Mouse (Mus musculus): ENCODE measurements around the gene Speer4c. TPM values are rescaled to one million over a fixed set of nuclear protein-coding genes. Genes with fewer than 3 reads are reported as not detected.
"Not testable (repeated sequence)": the region's sequence is repeated elsewhere in the genome, so short reads cannot be mapped to it uniquely, and the experiment has no call there.

The Speer4c gene
- not detected in 2 replicates for polyA plus RNA-seq (2011; ENCODE audit: insufficient read depth, insufficient read length, low read depth, missing spikeins)

DNA sequence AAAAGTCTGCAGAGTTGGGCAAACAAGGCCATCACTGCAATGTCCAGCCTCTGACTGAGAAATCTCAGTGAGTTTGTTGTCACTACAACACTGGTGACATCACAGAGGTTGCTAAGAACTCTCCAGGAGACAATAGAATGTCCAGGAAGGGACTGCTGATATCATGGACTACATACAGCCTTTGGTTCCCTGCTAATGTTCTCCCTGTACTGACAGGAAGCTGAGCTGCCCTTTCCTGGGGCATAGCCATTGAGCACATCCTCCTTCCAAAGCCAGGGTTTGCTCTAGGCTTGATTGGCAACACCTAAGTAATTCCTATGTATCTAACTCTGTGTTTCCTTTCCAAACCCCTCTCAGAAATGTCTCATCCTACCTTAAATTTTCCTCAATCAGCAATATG lies at the start of gene Speer4c:
Speer4c (minus strand) TSS at position 101 of the 400 bp plus-strand sequence.
- not testable (repeated sequence) for H3K36me3 ChIP-seq (ENCODE audit: control insufficient read depth, insufficient read depth, low read length, poor library complexity, severe bottlenecking); H3K9ac ChIP-seq (ENCODE audit: low read depth, poor library complexity, severe bottlenecking); H3K27me3 ChIP-seq (ENCODE audit: control insufficient read depth, insufficient read depth, low read length, poor library complexity, severe bottlenecking); H3K4me1 ChIP-seq (ENCODE audit: control insufficient read depth, insufficient read depth, low read length); H3K27ac ChIP-seq (ENCODE audit: insufficient read depth, low read length); H3K9me3 ChIP-seq (replicated peaks; ENCODE audit: control insufficient read depth, insufficient read depth, low read length, poor library complexity, severe bottlenecking); H3K4me3 ChIP-seq (ENCODE audit: low read depth, low read length)

DNA sequence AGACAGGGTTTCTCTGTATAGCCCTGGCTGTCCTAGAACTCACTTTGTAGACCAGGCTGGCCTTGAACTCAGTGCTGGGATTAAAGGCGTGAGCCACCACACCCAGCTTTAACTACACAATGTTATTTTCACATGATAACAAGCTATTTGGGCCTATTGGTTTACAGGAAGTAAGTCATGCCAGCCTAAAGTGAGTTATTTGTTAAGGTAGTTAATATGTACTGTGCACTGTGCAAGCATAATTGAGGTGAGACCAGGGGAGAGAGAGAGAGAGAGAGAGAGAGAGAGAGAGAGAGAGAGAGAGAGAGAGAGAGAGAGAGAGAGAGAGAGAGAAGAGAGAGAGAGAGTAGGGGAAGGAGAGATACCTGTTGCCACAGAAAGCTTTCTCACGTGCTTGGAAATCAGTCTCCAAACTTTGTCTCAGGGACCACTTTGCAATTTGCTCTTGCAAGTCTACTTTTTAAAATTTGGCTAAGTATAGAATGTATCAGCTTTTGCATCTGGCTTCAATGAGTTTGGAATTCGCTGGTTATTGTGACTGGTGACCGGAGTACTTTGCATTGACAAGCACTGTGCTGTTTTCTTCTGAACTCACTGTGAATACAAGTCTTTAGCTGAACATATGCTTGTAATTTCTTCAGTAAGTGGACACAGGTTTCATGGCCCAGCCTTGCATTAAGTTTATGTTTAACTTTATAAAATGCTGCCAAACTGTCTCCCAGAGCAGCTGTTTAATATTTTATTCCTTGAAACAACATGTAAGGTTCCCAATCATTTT lies 33.6 kb upstream of the Speer4c start:
- H3K36me3 ChIP-seq (ENCODE audit: control insufficient read depth, insufficient read depth, low read length, poor library complexity, severe bottlenecking): no peaks in the 10 kb centered on the region
- no peak overlapping the region for H3K4me3 ChIP-seq (ENCODE audit: low read depth, low read length)
- H3K4me1 ChIP-seq (ENCODE audit: control insufficient read depth, insufficient read depth, low read length): no peaks in the 10 kb centered on the region
- peaks cover 10% of the 10 kb centered on the region for H3K9me3 ChIP-seq (replicated peaks; ENCODE audit: control insufficient read depth, insufficient read depth, low read length, poor library complexity, severe bottlenecking)
- H3K27ac ChIP-seq (ENCODE audit: insufficient read depth, low read length): no peak overlapping the region
- no peak overlapping the region for H3K9ac ChIP-seq (ENCODE audit: low read depth, poor library complexity, severe bottlenecking)
- TF ChIP-seq POLR2A (IDR thresholded peaks at IDR 0.05; ENCODE audit: insufficient read depth, low read length) (no peak), EP300 (IDR thresholded peaks at IDR 0.05; ENCODE audit: insufficient read depth, low read depth, low read length) (no peak), CTCF (IDR thresholded peaks at IDR 0.05; ENCODE audit: low read depth, low read length) (no peak)
- no peaks in the 10 kb centered on the region for H3K27me3 ChIP-seq (ENCODE audit: control insufficient read depth, insufficient read depth, low read length, poor library complexity, severe bottlenecking)

DNA sequence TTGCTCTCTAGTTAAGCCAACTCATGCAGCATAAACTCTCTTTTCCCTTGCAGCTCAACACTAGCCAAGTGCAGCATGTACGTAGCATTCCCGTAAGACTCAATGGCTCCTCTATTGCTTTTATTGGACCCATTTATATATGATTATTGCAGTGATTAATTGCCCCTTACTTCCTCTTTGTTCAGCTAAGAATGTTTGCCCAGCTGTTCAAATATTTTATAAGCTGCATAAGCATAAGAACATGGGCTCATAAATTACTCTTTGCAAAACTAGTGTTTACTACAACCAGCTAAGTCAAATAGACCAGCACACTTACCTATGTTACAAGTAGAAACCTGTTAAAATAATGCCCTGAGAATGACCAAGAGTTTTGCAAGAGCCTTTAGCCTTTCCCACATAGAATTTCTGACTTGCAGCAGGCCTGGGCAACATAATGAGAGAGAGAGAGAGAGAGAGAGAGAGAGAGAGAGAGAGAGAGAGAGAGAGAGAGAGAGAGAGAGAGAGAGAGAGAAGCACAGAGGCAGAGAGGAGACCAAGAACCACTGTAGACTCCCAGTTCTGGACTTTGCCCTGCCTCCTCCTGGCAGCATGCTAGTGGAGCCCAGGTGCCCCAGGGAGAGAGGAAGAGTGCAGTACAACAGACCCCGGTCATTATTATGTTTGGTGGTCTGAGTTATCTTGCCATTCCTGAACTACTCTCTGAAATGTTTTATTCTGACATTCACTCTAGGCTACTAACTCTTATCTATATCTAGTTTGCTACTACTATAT lies 20.2 kb upstream of the Speer4c start:
- H3K36me3 ChIP-seq (ENCODE audit: control insufficient read depth, insufficient read depth, low read length, poor library complexity, severe bottlenecking): no peaks in the 10 kb centered on the region
- no peak overlapping the region for H3K9ac ChIP-seq (ENCODE audit: low read depth, poor library complexity, severe bottlenecking)
- no peak overlapping the region for H3K4me3 ChIP-seq (ENCODE audit: low read depth, low read length)
- no peaks in the 10 kb centered on the region for H3K27me3 ChIP-seq (ENCODE audit: control insufficient read depth, insufficient read depth, low read length, poor library complexity, severe bottlenecking)
- H3K4me1 ChIP-seq (ENCODE audit: control insufficient read depth, insufficient read depth, low read length): no peaks in the 10 kb centered on the region
- no peak overlapping the region for H3K27ac ChIP-seq (ENCODE audit: insufficient read depth, low read length)
- H3K9me3 ChIP-seq (replicated peaks; ENCODE audit: control insufficient read depth, insufficient read depth, low read length, poor library complexity, severe bottlenecking): no peaks in the 10 kb centered on the region
- no peak for TF ChIP-seq CTCF (IDR thresholded peaks at IDR 0.05; ENCODE audit: low read depth, low read length)
- TF ChIP-seq EP300 (IDR thresholded peaks at IDR 0.05; ENCODE audit: insufficient read depth, low read depth, low read length): no peak
- no peak for TF ChIP-seq POLR2A (IDR thresholded peaks at IDR 0.05; ENCODE audit: insufficient read depth, low read length)

DNA sequence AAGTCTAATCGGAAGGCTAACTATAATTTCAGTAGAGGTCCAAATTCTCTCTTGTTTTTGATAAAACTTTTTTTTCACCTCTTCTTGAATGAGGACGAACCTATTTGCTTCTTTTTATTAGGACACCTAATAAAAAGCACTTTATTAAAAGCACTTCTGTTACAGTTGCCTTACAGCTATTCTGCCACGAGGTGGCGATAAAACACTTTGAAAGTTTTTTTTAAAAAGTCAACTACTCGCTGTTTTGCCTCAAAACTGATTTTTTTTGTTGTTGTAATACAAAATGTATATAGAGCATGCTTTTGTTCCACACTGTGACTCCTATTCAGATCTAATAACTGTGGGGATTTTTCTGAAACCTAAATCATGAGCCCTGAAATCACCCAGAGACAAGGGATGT lies 11.2 kb downstream of the Speer4c start:
- not testable (repeated sequence) for H3K27ac ChIP-seq (ENCODE audit: insufficient read depth, low read length); H3K36me3 ChIP-seq (ENCODE audit: control insufficient read depth, insufficient read depth, low read length, poor library complexity, severe bottlenecking); H3K4me1 ChIP-seq (ENCODE audit: control insufficient read depth, insufficient read depth, low read length); H3K9me3 ChIP-seq (replicated peaks; ENCODE audit: control insufficient read depth, insufficient read depth, low read length, poor library complexity, severe bottlenecking); H3K9ac ChIP-seq (ENCODE audit: low read depth, poor library complexity, severe bottlenecking); H3K27me3 ChIP-seq (ENCODE audit: control insufficient read depth, insufficient read depth, low read length, poor library complexity, severe bottlenecking); H3K4me3 ChIP-seq (ENCODE audit: low read depth, low read length)

DNA sequence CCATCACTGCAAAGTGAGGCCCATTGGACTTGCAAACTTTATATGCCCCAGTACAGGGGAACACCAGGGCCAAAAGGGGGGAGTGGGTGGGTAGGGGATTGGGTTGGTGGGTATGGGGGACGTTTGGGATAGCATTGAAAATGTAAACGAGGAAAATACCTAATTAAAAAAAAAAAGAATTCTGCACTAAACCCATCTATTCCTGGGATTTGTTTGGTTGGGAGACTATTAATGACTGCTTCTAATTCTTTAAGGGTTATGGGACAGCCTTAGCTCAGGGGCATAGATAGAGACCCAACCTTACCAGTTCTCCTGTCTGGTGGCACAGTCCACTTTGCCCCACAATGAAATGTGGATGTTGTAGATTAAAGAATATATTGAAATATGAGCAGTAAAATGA lies 16.4 kb downstream of the Speer4c start:
- H3K27me3 ChIP-seq (ENCODE audit: control insufficient read depth, insufficient read depth, low read length, poor library complexity, severe bottlenecking); H3K9ac ChIP-seq (ENCODE audit: low read depth, poor library complexity, severe bottlenecking): not testable (repeated sequence)

DNA sequence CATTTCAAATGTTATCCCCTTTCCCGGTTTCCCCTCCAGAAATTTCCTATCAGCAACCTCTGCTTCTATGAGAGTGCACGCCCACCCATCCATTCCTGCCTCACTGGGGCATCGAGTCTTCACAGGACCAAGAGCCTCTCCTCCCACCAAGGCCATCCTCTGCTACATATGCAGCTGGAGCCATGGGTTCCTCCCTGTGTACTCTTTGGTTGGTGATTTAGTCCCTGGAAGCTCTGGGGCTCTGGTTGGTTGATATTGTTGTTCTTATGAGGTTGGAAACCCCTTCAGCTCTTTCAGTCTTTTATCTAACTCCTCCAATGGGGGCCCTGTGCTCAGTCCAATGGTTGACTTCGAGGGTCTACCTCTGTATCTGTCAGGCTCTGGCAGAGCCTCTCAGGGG lies 22.2 kb downstream of the Speer4c start:
- H3K4me3 ChIP-seq (ENCODE audit: low read depth, low read length); H3K27ac ChIP-seq (ENCODE audit: insufficient read depth, low read length); H3K4me1 ChIP-seq (ENCODE audit: control insufficient read depth, insufficient read depth, low read length); H3K36me3 ChIP-seq (ENCODE audit: control insufficient read depth, insufficient read depth, low read length, poor library complexity, severe bottlenecking); H3K9ac ChIP-seq (ENCODE audit: low read depth, poor library complexity, severe bottlenecking); H3K27me3 ChIP-seq (ENCODE audit: control insufficient read depth, insufficient read depth, low read length, poor library complexity, severe bottlenecking); H3K9me3 ChIP-seq (replicated peaks; ENCODE audit: control insufficient read depth, insufficient read depth, low read length, poor library complexity, severe bottlenecking): not testable (repeated sequence)

More for the DNA sequence above, 16.4 kb downstream of the Speer4c start:
- not testable (repeated sequence) for H3K27ac ChIP-seq (ENCODE audit: insufficient read depth, low read length); H3K9me3 ChIP-seq (replicated peaks; ENCODE audit: control insufficient read depth, insufficient read depth, low read length, poor library complexity, severe bottlenecking); H3K4me1 ChIP-seq (ENCODE audit: control insufficient read depth, insufficient read depth, low read length); H3K4me3 ChIP-seq (ENCODE audit: low read depth, low read length); H3K36me3 ChIP-seq (ENCODE audit: control insufficient read depth, insufficient read depth, low read length, poor library complexity, severe bottlenecking)

DNA sequence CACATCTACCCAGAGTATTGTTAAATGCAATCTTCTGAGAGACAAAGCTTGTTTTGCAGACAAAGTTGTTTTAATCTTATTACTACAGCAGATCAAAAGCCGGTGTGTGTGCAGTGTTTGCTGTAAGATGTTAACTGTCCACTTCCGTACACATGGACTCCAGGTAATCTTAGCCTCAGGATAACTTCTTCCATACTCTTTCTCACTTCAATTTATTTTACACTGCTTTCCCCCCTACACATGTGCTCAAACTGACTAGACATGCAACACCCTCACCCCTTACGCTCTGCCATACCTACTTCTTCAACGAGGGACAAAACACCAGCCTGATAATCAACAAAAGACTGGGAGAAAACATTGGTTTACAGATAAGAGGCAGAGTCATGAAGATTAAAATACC lies 23.2 kb downstream of the Speer4c start:
- H3K36me3 ChIP-seq (ENCODE audit: control insufficient read depth, insufficient read depth, low read length, poor library complexity, severe bottlenecking); H3K9ac ChIP-seq (ENCODE audit: low read depth, poor library complexity, severe bottlenecking); H3K4me3 ChIP-seq (ENCODE audit: low read depth, low read length); H3K27me3 ChIP-seq (ENCODE audit: control insufficient read depth, insufficient read depth, low read length, poor library complexity, severe bottlenecking); H3K27ac ChIP-seq (ENCODE audit: insufficient read depth, low read length); H3K4me1 ChIP-seq (ENCODE audit: control insufficient read depth, insufficient read depth, low read length): not testable (repeated sequence)
- peaks cover 12% of the 10 kb centered on the region for H3K9me3 ChIP-seq (replicated peaks; ENCODE audit: control insufficient read depth, insufficient read depth, low read length, poor library complexity, severe bottlenecking)

DNA sequence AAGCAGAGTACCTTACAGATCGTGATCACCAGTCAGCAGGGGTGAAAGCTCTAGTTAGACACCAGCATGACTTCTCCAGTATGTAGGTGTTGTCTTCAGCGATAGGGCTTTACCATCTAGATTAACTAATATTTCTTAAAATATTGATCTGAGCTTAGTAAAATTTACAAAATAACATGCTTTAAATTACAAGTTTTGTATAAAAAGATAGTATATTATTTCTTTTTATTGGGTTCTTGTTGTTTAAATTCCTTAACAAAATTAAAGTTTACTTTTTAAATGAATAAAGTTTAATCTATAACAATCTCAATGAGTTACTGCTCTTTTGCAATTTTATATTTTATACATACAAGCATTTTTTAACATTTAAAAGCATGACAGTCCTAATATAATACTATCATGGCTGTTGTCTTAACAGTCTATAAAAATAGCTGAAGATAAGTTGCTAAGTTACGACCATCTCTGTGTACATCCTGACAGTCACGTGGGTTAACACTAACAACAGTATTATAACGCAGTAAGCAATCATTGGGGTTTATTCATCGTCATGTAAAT lies 24.3 kb downstream of the Speer4c start:
- H3K9ac ChIP-seq (ENCODE audit: low read depth, poor library complexity, severe bottlenecking); H3K4me3 ChIP-seq (ENCODE audit: low read depth, low read length); H3K4me1 ChIP-seq (ENCODE audit: control insufficient read depth, insufficient read depth, low read length); H3K27ac ChIP-seq (ENCODE audit: insufficient read depth, low read length); H3K27me3 ChIP-seq (ENCODE audit: control insufficient read depth, insufficient read depth, low read length, poor library complexity, severe bottlenecking); H3K36me3 ChIP-seq (ENCODE audit: control insufficient read depth, insufficient read depth, low read length, poor library complexity, severe bottlenecking): not testable (repeated sequence)
- peaks cover 15% of the 10 kb centered on the region for H3K9me3 ChIP-seq (replicated peaks; ENCODE audit: control insufficient read depth, insufficient read depth, low read length, poor library complexity, severe bottlenecking)
